Mouse (Mus musculus) thymus, adult 18-20 months (tissue): ENCODE results near the gene Rpsa.
"Not testable (repeated sequence)": the region's sequence is repeated elsewhere in the genome, so short reads cannot be mapped to it uniquely, and the experiment has no call there.

Experiments
- DNase-seq, 2 experiments: peaks; one replicate each; pipeline ENCODE4 v3.0.0; 2022; ENCODE audit warnings: mixed read lengths in 2 of 2

Rpsa gene

GRCm38 (mm10) chr9:120127538-120128251 lies at the start of gene Rpsa:
TSS of gene Rpsa (plus strand) at chr9:120127689.
- DNase-seq: peak; percentile 93 to 95

GRCm38 (mm10) chr9:120078241-120078640 lies 49.2 kb upstream of the Rpsa start:
- no peak for DNase-seq

- DNase-seq: no peak
Measured at GRCm38 (mm10) chr9:120079901-120080300, 47.6 kb upstream of the Rpsa start.

- DNase-seq: no peak
Measured at GRCm38 (mm10) chr9:120080546-120081108, 46.9 kb upstream of the Rpsa start.

GRCm38 (mm10) chr9:120081247-120081646 lies 46.2 kb upstream of the Rpsa start:
- DNase-seq: no peak

- DNase-seq: no peak
Measured at GRCm38 (mm10) chr9:120081967-120082366, 45.5 kb upstream of the Rpsa start.

- DNase-seq: no peak
Measured at GRCm38 (mm10) chr9:120082691-120083090, 44.8 kb upstream of the Rpsa start.

- DNase-seq: no peak
Measured at GRCm38 (mm10) chr9:120083158-120083894, 44.2 kb upstream of the Rpsa start.

GRCm38 (mm10) chr9:120084406-120084805 lies 43.1 kb upstream of the Rpsa start:
- DNase-seq: no peak

- no peak for DNase-seq
Measured at GRCm38 (mm10) chr9:120089125-120089524, 38.4 kb upstream of the Rpsa start.

- DNase-seq: no peak
Measured at GRCm38 (mm10) chr9:120091086-120091485, 36.4 kb upstream of the Rpsa start.

GRCm38 (mm10) chr9:120091696-120092238 lies 35.7 kb upstream of the Rpsa start, which contains the start of gene Ccr8:
TSS of gene Ccr8 (plus strand) at chr9:120092114.
- DNase-seq: no peak

- no peak for DNase-seq
Measured at GRCm38 (mm10) chr9:120093701-120094100, 33.8 kb upstream of the Rpsa start.

- no peak for DNase-seq
Measured at GRCm38 (mm10) chr9:120095886-120096285, 31.6 kb upstream of the Rpsa start.

GRCm38 (mm10) chr9:120098682-120099081 lies 28.8 kb upstream of the Rpsa start:
- no peak for DNase-seq

GRCm38 (mm10) chr9:120099304-120099703 lies 28.2 kb upstream of the Rpsa start:
- DNase-seq: no peak

- no peak for DNase-seq
Measured at GRCm38 (mm10) chr9:120101165-120101564, 26.3 kb upstream of the Rpsa start.

- DNase-seq: not testable (repeated sequence)
Measured at GRCm38 (mm10) chr9:120108953-120109352, 18.5 kb upstream of the Rpsa start.

- peak; percentile 92 for DNase-seq
Measured at GRCm38 (mm10) chr9:120110211-120111018, 17.1 kb upstream of the Rpsa start, which contains the start of gene Slc25a38. TSS of gene Slc25a38 (plus strand) at chr9:120110374.

- no peak for DNase-seq
Measured at GRCm38 (mm10) chr9:120111156-120111945, 16.1 kb upstream of the Rpsa start.

- no peak for DNase-seq
Measured at GRCm38 (mm10) chr9:120112472-120112871, 15.0 kb upstream of the Rpsa start.

- DNase-seq: no peak
Measured at GRCm38 (mm10) chr9:120113456-120113855, 14.0 kb upstream of the Rpsa start.
